Mouse (Mus musculus) spleen, postnatal 4 days (tissue): Measurements from ENCODE around the gene Ccrl2.

Experiments used
- DNase-seq, 2 experiments: peaks; one replicate each; pipeline ENCODE4 v3.0.0; 2022; ENCODE audit warnings: low spot score in 2 of 2

Ccrl2 gene

DNA sequence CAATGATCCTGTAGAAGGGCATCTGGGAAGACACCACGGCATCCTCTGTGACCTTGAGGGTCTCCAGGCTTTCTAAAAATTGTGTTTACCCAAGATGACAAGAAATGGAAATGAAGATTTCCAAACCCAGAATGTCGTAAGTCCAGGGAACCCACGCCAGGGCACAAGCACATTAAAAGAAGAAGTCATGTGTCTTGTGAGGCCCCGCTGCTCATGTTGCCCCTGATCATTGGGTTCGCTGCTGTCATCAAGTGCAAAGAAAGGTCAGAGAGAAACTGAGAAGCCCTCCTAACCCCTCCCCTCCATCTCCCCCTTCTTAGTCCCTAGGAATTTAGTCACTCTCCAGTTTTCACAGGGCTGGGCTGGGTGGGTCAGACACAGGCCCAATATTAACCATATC is 5.5 kb upstream of the Ccrl2 start:
- no peak for DNase-seq

- no peak for DNase-seq
These were observed 1.7 kb upstream of the Ccrl2 start for GRCm38 (mm10) chr9:111058943-111059556.

DNA sequence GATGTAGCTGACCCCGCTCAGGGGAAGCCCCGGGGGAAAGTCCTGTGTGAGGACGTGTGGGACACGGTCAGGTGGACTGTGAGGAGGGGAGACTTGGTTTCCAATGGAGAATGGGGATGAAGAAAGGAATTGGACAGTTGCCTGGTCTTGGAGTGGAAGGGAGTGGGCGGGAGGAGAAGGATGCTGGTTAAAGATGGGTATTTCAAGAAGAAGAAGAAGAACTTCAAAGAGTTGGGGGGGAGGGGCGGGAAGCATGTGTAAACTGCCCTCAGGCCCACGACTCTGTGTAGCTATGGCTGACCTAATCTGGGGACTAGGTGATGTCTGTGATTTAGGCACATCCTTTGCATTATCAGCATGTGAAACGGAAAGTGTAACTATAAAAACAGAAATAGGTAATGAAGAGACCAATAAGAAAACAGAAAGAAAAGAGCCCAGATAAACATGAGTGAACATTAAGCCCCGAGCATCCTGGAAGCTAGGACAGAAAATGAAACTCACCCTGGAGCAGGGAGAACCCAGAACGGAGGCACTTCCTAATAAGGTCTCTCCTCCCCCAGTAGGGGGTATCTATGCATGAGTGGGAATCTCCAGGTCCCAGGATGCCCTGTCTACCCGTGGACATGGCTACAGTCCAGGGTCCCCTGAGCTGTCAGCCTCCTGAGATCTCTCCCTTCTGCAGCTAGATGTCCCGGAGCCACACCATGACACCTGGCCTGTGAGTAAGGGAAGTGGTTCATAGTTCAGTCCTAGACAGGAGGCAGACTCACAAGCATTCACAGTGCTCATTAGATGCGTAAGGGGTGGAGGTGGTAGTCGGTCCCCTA is 438 bp upstream of the Ccrl2 start:
- peak; percentile 19 to 73 for DNase-seq

DNA sequence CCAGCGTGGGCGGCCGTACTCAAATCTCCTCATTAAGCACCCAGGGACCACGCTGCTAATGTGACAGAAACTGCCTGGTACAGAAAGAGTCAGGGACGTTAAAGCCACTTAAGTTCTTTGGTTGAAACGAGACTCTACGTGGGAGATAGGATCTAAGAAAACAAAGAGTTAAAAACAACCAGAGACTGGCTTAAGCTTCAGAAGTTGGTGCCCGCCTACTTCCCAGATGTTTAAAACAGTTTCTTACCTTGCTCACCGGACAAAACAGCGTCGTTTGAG is 861 bp downstream of the Ccrl2 start:
- no peak for DNase-seq

DNA sequence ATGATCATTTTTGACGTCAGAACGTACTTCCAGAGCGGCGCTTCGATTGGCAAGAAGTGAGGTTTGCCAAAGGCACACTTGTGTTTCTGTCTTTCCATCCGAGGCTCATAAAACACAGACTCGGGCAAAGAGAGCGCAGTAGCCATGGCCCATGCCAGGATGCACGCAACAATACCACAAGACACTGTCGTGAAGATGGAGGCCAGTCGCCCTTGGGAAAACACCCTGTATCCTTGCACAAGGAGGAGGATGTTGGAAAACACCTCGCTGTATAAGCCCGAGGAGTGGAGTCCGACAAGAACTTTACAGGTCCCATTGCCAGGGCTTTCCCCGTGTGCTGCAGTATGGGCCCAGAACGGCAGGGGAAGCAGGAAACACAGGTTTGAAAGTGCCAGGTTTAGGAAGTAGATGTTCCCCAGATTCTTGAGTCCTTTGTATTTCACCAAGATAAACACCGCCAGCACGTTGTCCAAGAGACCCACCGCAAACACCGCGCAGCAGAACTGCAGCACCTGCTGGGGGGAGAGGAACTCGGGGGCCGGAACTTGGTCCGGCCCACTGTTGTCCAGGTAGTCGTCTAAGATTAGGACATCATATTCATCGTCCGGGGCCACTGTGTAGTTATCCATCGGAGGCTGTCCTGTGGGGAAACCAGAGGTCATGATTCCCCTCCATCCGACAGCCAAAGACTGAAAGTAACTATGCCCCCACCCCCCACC is 1.4 kb downstream of the Ccrl2 start:
- DNase-seq: peak; percentile 16 to 71

DNA sequence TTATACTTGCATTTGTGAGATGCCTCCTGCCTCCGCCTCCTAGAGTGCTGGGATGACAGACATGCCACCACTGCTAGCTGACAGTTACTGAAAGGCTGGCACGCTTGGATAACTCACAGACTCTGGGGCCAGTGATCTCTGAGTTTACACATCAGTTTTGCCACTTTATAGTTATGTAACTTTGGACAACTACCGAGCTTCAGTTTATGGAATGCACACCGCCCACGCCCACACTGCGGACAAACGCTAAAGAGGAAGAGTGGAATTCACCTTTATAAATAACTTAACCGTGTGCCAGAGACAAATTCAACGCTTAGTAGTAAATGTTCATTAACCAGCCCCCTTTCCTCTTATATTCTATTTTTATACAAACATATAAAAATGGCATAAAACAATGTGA is 2.4 kb downstream of the Ccrl2 start:
- no peak for DNase-seq

- DNase-seq: no peak
These were observed 8.9 kb downstream of the Ccrl2 start for GRCm38 (mm10) chr9:111048452-111048851.

- DNase-seq: no peak
These were observed 10.1 kb downstream of the Ccrl2 start for GRCm38 (mm10) chr9:111047266-111047665.

- DNase-seq: no peak
These were observed 11.1 kb downstream of the Ccrl2 start for GRCm38 (mm10) chr9:111046222-111046621.

GRCm38 (mm10) chr9:111042266-111042665 is 15.1 kb downstream of the Ccrl2 start:
- DNase-seq: no peak

- DNase-seq: no peak
These were observed 17.4 kb downstream of the Ccrl2 start for GRCm38 (mm10) chr9:111039966-111040365.

DNA sequence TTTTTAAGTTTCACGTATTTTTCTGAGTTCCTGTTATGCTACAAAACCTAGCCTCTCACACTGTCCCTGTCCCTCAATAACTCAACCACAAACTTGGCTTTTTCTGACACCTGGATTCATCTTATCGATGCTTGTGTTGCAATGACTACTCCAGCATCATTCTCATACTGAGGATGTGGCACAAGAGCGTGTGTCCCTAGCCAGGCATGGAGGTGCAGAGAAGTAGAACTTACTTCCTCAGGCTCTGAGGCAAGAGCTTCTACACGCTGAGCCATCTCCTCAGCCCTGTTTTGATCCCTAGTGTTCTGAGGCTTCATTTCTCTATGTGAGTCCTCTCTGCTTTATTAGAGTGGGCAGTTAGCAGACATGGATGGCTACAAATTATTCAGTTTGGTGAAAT is 23.6 kb downstream of the Ccrl2 start:
- no peak for DNase-seq

DNA sequence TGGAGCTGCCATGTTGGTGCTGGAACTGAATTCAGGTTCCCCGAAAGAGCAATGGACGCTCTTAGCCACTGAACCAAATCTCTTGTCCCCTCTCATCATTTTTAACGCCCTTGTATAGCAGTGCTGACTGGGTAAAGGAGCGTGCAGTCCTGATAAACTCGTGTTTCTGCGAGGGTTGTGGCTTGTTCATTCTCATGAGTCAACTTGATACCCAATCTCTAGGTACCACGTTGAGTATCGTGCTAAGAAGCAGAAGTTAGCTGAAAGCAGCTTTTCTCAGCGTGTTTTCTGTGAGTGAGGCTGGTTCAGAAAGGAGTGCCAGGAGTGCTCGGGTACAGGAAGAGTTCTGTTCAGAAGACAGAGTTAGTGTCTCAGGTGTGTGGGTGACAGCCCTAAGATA is 30.5 kb downstream of the Ccrl2 start:
- no peak for DNase-seq

GRCm38 (mm10) chr9:111019022-111019421 is 38.3 kb downstream of the Ccrl2 start, which contains the start of gene Ltf:
Ltf (plus strand) TSS chr9:111019271.
- DNase-seq: peak; percentile 38 to 72

GRCm38 (mm10) chr9:111015658-111016057 is 41.7 kb downstream of the Ccrl2 start:
- no peak for DNase-seq

GRCm38 (mm10) chr9:111012041-111012440 is 45.3 kb downstream of the Ccrl2 start:
- DNase-seq: no peak

GRCm38 (mm10) chr9:111011550-111011949 is 45.8 kb downstream of the Ccrl2 start:
- no peak for DNase-seq

- DNase-seq: no peak
These were observed 47.6 kb downstream of the Ccrl2 start for GRCm38 (mm10) chr9:111009763-111010162.

GRCm38 (mm10) chr9:111006544-111006943 is 50.8 kb downstream of the Ccrl2 start:
- no peak for DNase-seq
